Mouse (Mus musculus): ENCODE data around the gene Furin. TPM values are rescaled to one million over a fixed set of nuclear protein-coding genes. Genes with fewer than 3 reads are reported as not detected.

Furin gene
- total and polyA plus RNA-seq, 3 experiments: 1.5 to 20.9 (median 13.5) TPM

GRCm38 (mm10) chr7:80436571-80436970, 31.3 kb upstream of the Furin start:
- Histone ChIP-seq H3K4me3 (replicated peaks in 1 of 3; ENCODE audit: low read depth in 2 of 3, low read length in 2 of 3, poor library complexity in 1 of 3) (no peak overlapping the region), H3K79me2 (replicated peaks; ENCODE audit: control insufficient read depth, extremely low read depth, insufficient read depth, poor library complexity, severe bottlenecking) (no peaks in the 10 kb centered on the region), H3K27me3 (replicated peaks) (no peaks in the 10 kb centered on the region), H3K36me3 (replicated peaks in 1 of 2; ENCODE audit: control insufficient read depth in 1 of 2, insufficient read depth in 1 of 2, low read length in 1 of 2) (no peaks in the 10 kb centered on the region), H3K4me2 (ENCODE audit: insufficient read depth, low read depth, poor library complexity, severe bottlenecking) (no peak overlapping the region), H3K9me3 (replicated peaks; ENCODE audit: low read length) (no peaks in the 10 kb centered on the region), H3K27ac (ENCODE audit: insufficient read depth, low read depth) (no peak overlapping the region), H3K9ac (ENCODE audit: insufficient read depth, low read depth) (no peak overlapping the region), H3K4me1 (ENCODE audit: control insufficient read depth in 1 of 2, insufficient read depth in 2 of 2) (peaks cover 0 to 3% of the 10 kb centered on the region in 2 experiments; a peak in 1 of 4 replicates)
- TF ChIP-seq USF2 (conservative IDR thresholded peaks at IDR 0.05; ENCODE audit: low read depth, low read length) (no peak), E2F4 (IDR thresholded peaks at IDR 0.05; ENCODE audit: insufficient replicate concordance, low read depth, low read length) (no peak), KAT2A (IDR thresholded peaks at IDR 0.05; ENCODE audit: insufficient replicate concordance, low read length) (no peak), POLR2A (IDR thresholded peaks at IDR 0.05; ENCODE audit: low read depth, low read length) (no peak), PAX5 (IDR thresholded peaks at IDR 0.05; ENCODE audit: low read length) (no peak), ZKSCAN1 (IDR thresholded peaks at IDR 0.05; ENCODE audit: borderline replicate concordance, low read depth, low read length) (no peak), TBP (conservative IDR thresholded peaks at IDR 0.05; ENCODE audit: low read depth, low read length) (no peak), MAZ (IDR thresholded peaks at IDR 0.05; ENCODE audit: low read depth, low read length) (no peak), ELF1 (IDR thresholded peaks at IDR 0.05; ENCODE audit: low read depth, low read length) (no peak), MXI1 (IDR thresholded peaks at IDR 0.05; ENCODE audit: low read depth, low read length) (no peak), GABPA (IDR thresholded peaks at IDR 0.05; ENCODE audit: insufficient replicate concordance, low read depth, low read length) (no peak), EP300 (IDR thresholded peaks at IDR 0.05; ENCODE audit: low read length) (no peak), RCOR1 (conservative IDR thresholded peaks at IDR 0.05; ENCODE audit: low read depth, low read length) (no peak), MEF2A (IDR thresholded peaks at IDR 0.05; ENCODE audit: borderline replicate concordance, low read depth, low read length) (no peak), IRF4 (IDR thresholded peaks at IDR 0.05; ENCODE audit: low read depth, low read length) (no peak), JUND (conservative IDR thresholded peaks at IDR 0.05; ENCODE audit: low read depth, low read length) (no peak), ZNF384 (IDR thresholded peaks at IDR 0.05; ENCODE audit: low read depth, low read length) (no peak), MAFK (IDR thresholded peaks at IDR 0.05; ENCODE audit: insufficient replicate concordance, low read length) (no peak), ETS1 (conservative IDR thresholded peaks at IDR 0.05; ENCODE audit: low read depth, low read length) (no peak), MAX (IDR thresholded peaks at IDR 0.05; ENCODE audit: low read length) (no peak)
- dilution Hi-C loops (cut with MboI; ENCODE audit: extremely low pct_ligation_motif_present, extremely low pct_unique_long_range_greater_than_20kb, low sequenced_read_pairs): no loop called here
- no peak for DNase-seq (ENCODE audit: extremely low read depth)
- in situ Hi-C loops (cut with MboI; ENCODE audit: low pct_ligation_motif_present, low pct_unique_long_range_greater_than_20kb, low sequenced_read_pairs): no loop called here

DNA sequence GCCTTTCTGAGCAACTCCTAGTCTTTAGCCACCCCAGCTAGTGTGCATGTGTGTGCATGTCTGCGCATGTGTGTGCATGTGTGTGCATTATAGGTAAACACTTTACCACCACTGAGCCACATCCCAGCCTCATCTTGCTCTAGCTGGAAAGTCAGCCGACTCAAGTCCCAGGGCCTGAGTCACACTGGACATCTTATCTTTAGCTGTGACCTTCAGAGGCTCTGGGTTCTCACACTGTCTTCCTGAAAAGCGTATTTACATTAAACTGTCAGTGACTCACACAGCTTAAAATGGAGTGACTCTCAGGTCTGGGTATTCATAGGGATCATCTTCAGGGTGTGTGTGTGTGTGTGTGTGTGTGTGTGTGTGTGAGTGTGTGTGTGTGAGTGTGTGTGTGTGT, 30.4 kb upstream of the Furin start:
- Histone ChIP-seq H3K4me1 (ENCODE audit: control insufficient read depth in 1 of 2, insufficient read depth in 2 of 2) (peaks cover 0 to 3% of the 10 kb centered on the region in 2 experiments; a peak in 1 of 4 replicates), H3K4me3 (replicated peaks in 1 of 3; ENCODE audit: low read depth in 2 of 3, low read length in 2 of 3, poor library complexity in 1 of 3) (no peak overlapping the region), H3K27me3 (replicated peaks) (no peaks in the 10 kb centered on the region), H3K4me2 (ENCODE audit: insufficient read depth, low read depth, poor library complexity, severe bottlenecking) (no peak overlapping the region), H3K9ac (ENCODE audit: insufficient read depth, low read depth) (no peak overlapping the region), H3K36me3 (replicated peaks in 1 of 2; ENCODE audit: control insufficient read depth in 1 of 2, insufficient read depth in 1 of 2, low read length in 1 of 2) (no peaks in the 10 kb centered on the region), H3K79me2 (replicated peaks; ENCODE audit: control insufficient read depth, extremely low read depth, insufficient read depth, poor library complexity, severe bottlenecking) (no peaks in the 10 kb centered on the region), H3K9me3 (replicated peaks; ENCODE audit: low read length) (no peaks in the 10 kb centered on the region), H3K27ac (ENCODE audit: insufficient read depth, low read depth) (no peak overlapping the region)
- no peak for DNase-seq (ENCODE audit: extremely low read depth)
- TF ChIP-seq ELF1 (IDR thresholded peaks at IDR 0.05; ENCODE audit: low read depth, low read length): no peak
- no peak for TF ChIP-seq POLR2A (IDR thresholded peaks at IDR 0.05; ENCODE audit: low read depth, low read length)
- in situ Hi-C loops (cut with MboI; ENCODE audit: low pct_ligation_motif_present, low pct_unique_long_range_greater_than_20kb, low sequenced_read_pairs) (no loop called here), dilution Hi-C loops (cut with MboI; ENCODE audit: extremely low pct_ligation_motif_present, extremely low pct_unique_long_range_greater_than_20kb, low sequenced_read_pairs) (no loop called here)
